In the genomic region with DNA sequence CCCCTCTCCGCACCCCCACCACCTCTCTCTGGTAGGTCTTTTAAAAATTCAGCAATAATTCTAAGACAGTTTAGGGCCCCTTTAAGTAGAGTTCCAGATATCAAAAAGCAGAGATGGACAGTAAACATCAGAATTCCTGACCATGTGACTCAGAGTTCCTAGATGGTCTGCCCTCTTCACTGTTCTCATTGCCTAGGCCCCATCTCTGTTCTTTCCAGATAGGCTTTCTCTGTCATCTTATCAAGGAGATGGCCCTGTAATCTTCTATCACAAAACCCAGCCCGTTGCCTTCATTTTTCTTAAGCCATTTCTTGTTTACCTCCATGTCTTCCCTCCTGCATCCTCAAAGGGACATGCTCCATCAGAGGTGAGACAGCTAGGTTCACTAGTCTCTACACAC, we compare ENCODE assay signal across 9 mouse cellular contexts. TPM values are rescaled to one million over a fixed set of nuclear protein-coding genes. Genes with fewer than 3 reads are reported as not detected.
DNase-seq lines count a peak whose midpoint lies in the region; ATAC-seq lines count a peak whose summit lies in the region.
"Had no signal": no experiment of that assay in that cellular context is flagged by ENCODE, and none has a peak within 500 bp of the region (broad histone marks: within the 10 kb centered on the region; RNA-seq: fewer than 3 reads in every experiment).

No protein-coding gene starts in this region.

- no peak overlapping the region for H3K27ac ChIP-seq in lung, embryonic 16.5 days (ENCODE audit: low read length)
- no peak overlapping the region for H3K27ac ChIP-seq in forebrain, embryonic 15.5 days (replicated peaks)
- peak overlapping the region; percentile 80 for H3K27ac ChIP-seq in liver, embryonic 12.5 days
- H3K27ac ChIP-seq in stomach, embryonic 15.5 days, result no peak overlapping the region
- H3K27ac ChIP-seq: gastrocnemius, adult 2 months had no signal

- H3K4me3 ChIP-seq in lung, embryonic 16.5 days (ENCODE audit: low read length), result no peak overlapping the region
- peak overlapping the region; percentile 89; the same call in 1 of the 2 replicates for H3K4me3 ChIP-seq in forebrain, embryonic 15.5 days
- peak overlapping the region; percentile 99 for H3K4me3 ChIP-seq in liver, embryonic 12.5 days
- H3K4me3 ChIP-seq in stomach, embryonic 15.5 days (replicated peaks), result no peak overlapping the region; the same call in 1 of the 2 replicates

- H3K4me1 ChIP-seq in lung, embryonic 16.5 days (replicated peaks; ENCODE audit: control insufficient read depth, insufficient read depth, low read length), result peaks cover 8% of the 10 kb centered on the region; the same call in 1 of the 2 replicates
- H3K4me1 ChIP-seq in forebrain, embryonic 15.5 days, result peaks cover 21% of the 10 kb centered on the region
- H3K4me1 ChIP-seq in liver, embryonic 12.5 days, result peaks cover 65% of the 10 kb centered on the region
- H3K4me1 ChIP-seq in stomach, embryonic 15.5 days, result peaks cover 11% of the 10 kb centered on the region; the same call in 1 of the 2 replicates

- WGBS in lung, embryonic 16.5 days, result 62% methylated on average over 2 of the region's 2 CpGs
- WGBS in forebrain, embryonic 15.5 days, result 91% methylated on average over 2 of the region's 2 CpGs
- WGBS in liver, embryonic 12.5 days (ENCODE audit: insufficient replicate concordance), result 44% methylated on average over 2 of the region's 2 CpGs
- WGBS in stomach, embryonic 15.5 days, result 70% methylated on average over 2 of the region's 2 CpGs

- H3K9me3 ChIP-seq in lung, embryonic 16.5 days (ENCODE audit: control insufficient read depth, low read length), result no peaks in the 10 kb centered on the region
- no peaks in the 10 kb centered on the region for H3K9me3 ChIP-seq in forebrain, embryonic 15.5 days
- H3K9me3 ChIP-seq in liver, embryonic 12.5 days (replicated peaks), result no peaks in the 10 kb centered on the region
- no peaks in the 10 kb centered on the region for H3K9me3 ChIP-seq in stomach, embryonic 15.5 days

- no peak for ATAC-seq in lung, embryonic 16.5 days (ENCODE audit: low read depth)
- ATAC-seq in forebrain, embryonic 15.5 days (replicated peaks), result no peak
- ATAC-seq in liver, embryonic 12.5 days, result peak; percentile 36; the same call in 1 of the 2 replicates
- no peak for ATAC-seq in stomach, embryonic 15.5 days (ENCODE audit: insufficient read depth, low FRiP score, low read depth)
- ATAC-seq in erythroid progenitor cell, adult 5-6 weeks (replicated peaks; ENCODE audit: low FRiP score, poor library complexity, severe bottlenecking), result no peak

- no peaks in the 10 kb centered on the region for H3K36me3 ChIP-seq in lung, embryonic 16.5 days (ENCODE audit: control insufficient read depth, insufficient read depth, low read length)
- no peaks in the 10 kb centered on the region for H3K36me3 ChIP-seq in forebrain, embryonic 15.5 days
- peaks cover 8% of the 10 kb centered on the region for H3K36me3 ChIP-seq in liver, embryonic 12.5 days
- H3K36me3 ChIP-seq in stomach, embryonic 15.5 days, result no peaks in the 10 kb centered on the region

- no peak for DNase-seq in lung, postnatal 25 days (ENCODE audit: low spot score)
- DNase-seq in adrenal gland, postnatal 10 days, result no peak
- DNase-seq: cerebellum, adult 8-10 months; gastrocnemius, adult 2 months had no signal

- peak overlapping the region; percentile 19 for H3K4me2 ChIP-seq in lung, embryonic 16.5 days (ENCODE audit: low read depth, low read length)
- peak overlapping the region; percentile 67 for H3K4me2 ChIP-seq in forebrain, embryonic 15.5 days (replicated peaks)
- H3K4me2 ChIP-seq in liver, embryonic 12.5 days, result peak overlapping the region; percentile 86
- peak overlapping the region; percentile 63 for H3K4me2 ChIP-seq in stomach, embryonic 15.5 days

- no peaks in the 10 kb centered on the region for H3K27me3 ChIP-seq in lung, embryonic 16.5 days (ENCODE audit: control insufficient read depth, insufficient read depth, low read depth, low read length)
- H3K27me3 ChIP-seq in forebrain, embryonic 15.5 days, result no peaks in the 10 kb centered on the region
- no peaks in the 10 kb centered on the region for H3K27me3 ChIP-seq in liver, embryonic 12.5 days (replicated peaks)
- no peaks in the 10 kb centered on the region for H3K27me3 ChIP-seq in stomach, embryonic 15.5 days (replicated peaks)

- no peak overlapping the region for H3K9ac ChIP-seq in lung, embryonic 16.5 days (ENCODE audit: low read length)
- H3K9ac ChIP-seq in forebrain, embryonic 15.5 days (replicated peaks), result no peak overlapping the region
- peak overlapping the region; percentile 60 for H3K9ac ChIP-seq in liver, embryonic 12.5 days
- H3K9ac ChIP-seq in stomach, embryonic 15.5 days, result no peak overlapping the region

RNA-seq across cellular contexts. Expression of a gene that starts 1.9 kb away (rescaled TPM):
- polyA plus RNA-seq in lung, embryonic 16.5 days (2015; fragmentation: Nextera tagmentation; extraction: Ambion mirVana), result 54.3 and 55.7 TPM in 2 replicates
- 77.8 and 83.4 TPM in 2 replicates for polyA plus RNA-seq in forebrain, embryonic 15.5 days (2015; fragmentation: Nextera tagmentation; extraction: Ambion mirVana)
- polyA plus RNA-seq in liver, embryonic 12.5 days (2016; fragmentation: Nextera tagmentation; extraction: Ambion mirVana), result 43.6 and 44.3 TPM in 2 replicates
- 54.0 and 55.3 TPM in 2 replicates for polyA plus RNA-seq in stomach, embryonic 15.5 days (2015; fragmentation: Nextera tagmentation; extraction: Ambion mirVana)
- 27.8 and 31.0 TPM in 2 replicates for total RNA-seq in erythroid progenitor cell, adult 5-6 weeks (2015; ENCODE audit: low replicate concordance)
- total RNA-seq in erythroid progenitor cell, adult 5-6 weeks (2017; ENCODE audit: low replicate concordance), result 20.7 and 30.2 TPM in 2 replicates
- 10 to 100 TPM; 42.7 to 46.4 TPM for total RNA-seq in adrenal gland, postnatal 10 days (2021)

RNA-seq across cellular contexts. Expression of a gene that starts 20.8 kb away (rescaled TPM):
- 16.9 and 17.7 TPM in 2 replicates for polyA plus RNA-seq in lung, embryonic 16.5 days (2015; fragmentation: Nextera tagmentation; extraction: Ambion mirVana)
- 25.1 and 26.5 TPM in 2 replicates for polyA plus RNA-seq in forebrain, embryonic 15.5 days (2015; fragmentation: Nextera tagmentation; extraction: Ambion mirVana)
- 7.5 and 8.9 TPM in 2 replicates for polyA plus RNA-seq in liver, embryonic 12.5 days (2016; fragmentation: Nextera tagmentation; extraction: Ambion mirVana)
- polyA plus RNA-seq in stomach, embryonic 15.5 days (2015; fragmentation: Nextera tagmentation; extraction: Ambion mirVana), result 12.8 and 14.7 TPM in 2 replicates
- total RNA-seq in erythroid progenitor cell, adult 5-6 weeks (2015; ENCODE audit: low replicate concordance), result 0.42 and 1.8 TPM in 2 replicates
- 2.6 and 5.4 TPM in 2 replicates for total RNA-seq in erythroid progenitor cell, adult 5-6 weeks (2017; ENCODE audit: low replicate concordance)
- 10 to 100 TPM; 10.8 to 12.9 TPM for total RNA-seq in adrenal gland, postnatal 10 days (2021)

Comparison
In these comparisons a context has a peak if more than half of its experiments do, and no peak if none do; other contexts are left out.
1. H3K4me2 ChIP-seq: peak in every context shown above with its lines; median percentile 86 in liver, embryonic 12.5 days; 67 in forebrain, embryonic 15.5 days; 63 in stomach, embryonic 15.5 days; 19 in lung, embryonic 16.5 days.
2. H3K4me3 ChIP-seq: peak in forebrain, embryonic 15.5 days (single experiment) and liver, embryonic 12.5 days (single experiment); none in lung, embryonic 16.5 days (single experiment) and stomach, embryonic 15.5 days (single experiment).